Mouse (Mus musculus): ENCODE measurements at regions not wholly inside any gene's neighbourhood (a gene's known extent, or its start where the extent isn't known, plus 50 kb on each side); places are given as distances from the start of the nearest gene placed in this dataset.

DNA sequence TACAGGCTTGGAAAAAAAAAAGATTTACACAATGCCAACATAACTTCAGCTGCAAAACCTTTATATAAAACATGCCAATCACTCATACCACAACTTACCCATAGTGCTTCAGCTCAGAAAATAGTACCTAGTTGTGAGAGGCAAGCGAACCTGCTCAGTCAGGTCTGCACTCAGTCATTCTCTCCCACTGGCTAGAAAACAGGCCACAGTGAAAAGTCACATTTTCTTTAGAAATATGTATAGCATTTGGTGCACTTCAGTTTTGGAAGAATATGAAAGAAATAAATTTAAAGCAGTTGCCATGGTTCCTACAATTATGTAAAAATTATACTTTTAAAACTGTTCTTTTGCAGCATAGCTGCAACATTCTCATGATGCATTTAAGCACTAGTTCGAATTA, 398.5 kb upstream of the Pdgfd start:
- TF ChIP-seq POLR2A (IDR thresholded peaks at IDR 0.05; ENCODE audit: borderline replicate concordance, extremely low read depth, insufficient read depth, insufficient read length): no peak
- 84% methylated on average over 2 of the region's 2 CpGs for WGBS

DNA sequence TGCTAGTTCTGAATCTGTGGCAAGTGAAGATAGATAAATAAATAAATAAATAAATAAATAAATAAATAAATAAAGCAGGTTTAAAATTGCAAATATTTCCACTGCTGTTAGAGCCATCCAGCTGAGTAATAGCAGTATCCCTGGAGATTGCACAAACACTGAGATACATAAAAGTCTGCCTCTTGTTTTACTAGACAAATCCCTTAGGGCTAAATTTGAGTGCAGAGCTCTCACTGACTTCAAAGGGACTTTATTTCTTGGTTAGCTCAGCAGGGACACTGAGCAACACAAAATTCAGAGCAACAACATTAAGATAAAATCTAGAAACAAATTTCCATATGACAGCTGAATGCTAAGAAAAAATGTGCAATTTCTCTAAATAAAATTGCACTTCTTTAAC, 397.2 kb upstream of the Pdgfd start:
- 0 out of 2 replicates have a peak, but pooled peaks have one; percentile 23 for ATAC-seq (ENCODE audit: low FRiP score, low read depth)
- no peaks in the 10 kb centered on the region for H3K4me1 ChIP-seq (ENCODE audit: control insufficient read depth, insufficient read depth, low read length)
- DNase-seq (ENCODE audit: low spot score): no peak
- H3K27me3 ChIP-seq (ENCODE audit: control insufficient read depth, insufficient read depth, low read length): no peaks in the 10 kb centered on the region
- H3K36me3 ChIP-seq (ENCODE audit: control insufficient read depth, insufficient read depth, low read length): no peaks in the 10 kb centered on the region
- H3K27ac ChIP-seq (replicated peaks; ENCODE audit: low read depth, low read length): no peak overlapping the region
- H3K9ac ChIP-seq (ENCODE audit: low read depth, low read length, severe bottlenecking): no peak overlapping the region
- TF ChIP-seq POLR2A (IDR thresholded peaks at IDR 0.05; ENCODE audit: borderline replicate concordance, extremely low read depth, insufficient read depth, insufficient read length): no peak
- no peak overlapping the region for H3K4me3 ChIP-seq (replicated peaks; ENCODE audit: low read length)
- H3K9me3 ChIP-seq (ENCODE audit: control insufficient read depth, low read length): no peaks in the 10 kb centered on the region
- no peak overlapping the region for H3K4me2 ChIP-seq (replicated peaks; ENCODE audit: low read depth, low read length, severe bottlenecking)

More for the DNA sequence above, 398.5 kb upstream of the Pdgfd start:
- no peak overlapping the region for H3K4me2 ChIP-seq (replicated peaks; ENCODE audit: low read depth, low read length, severe bottlenecking)
- no peaks in the 10 kb centered on the region for H3K9me3 ChIP-seq (ENCODE audit: control insufficient read depth, low read length)
- ATAC-seq (ENCODE audit: low FRiP score, low read depth): no peak
- no peaks in the 10 kb centered on the region for H3K27me3 ChIP-seq (ENCODE audit: control insufficient read depth, insufficient read depth, low read length)
- H3K27ac ChIP-seq (replicated peaks; ENCODE audit: low read depth, low read length): no peak overlapping the region
- no peak for DNase-seq (ENCODE audit: low spot score)
- no peaks in the 10 kb centered on the region for H3K4me1 ChIP-seq (ENCODE audit: control insufficient read depth, insufficient read depth, low read length)
- H3K4me3 ChIP-seq (replicated peaks; ENCODE audit: low read length): no peak overlapping the region
- H3K36me3 ChIP-seq (ENCODE audit: control insufficient read depth, insufficient read depth, low read length): no peaks in the 10 kb centered on the region
- no peak overlapping the region for H3K9ac ChIP-seq (ENCODE audit: low read depth, low read length, severe bottlenecking)

Measured in limb, embryonic 14.5 days (tissue).